Mouse (Mus musculus): Measurements from ENCODE around the gene Tmbim6. TPM values are rescaled to one million over a fixed set of nuclear protein-coding genes. Genes with fewer than 3 reads are reported as not detected.

Tmbim6 gene
- total RNA-seq (2023): 359 TPM

GRCm38 (mm10) chr15:99392486-99393385 lies at the start of gene Tmbim6:
Tmbim6 (plus strand) TSS chr15:99392882.

GRCm38 (mm10) chr15:99370259-99370691 lies 22.4 kb upstream of the Tmbim6 start, which contains the start of gene Fmnl3:
Fmnl3 (minus strand) TSS chr15:99370482.

GRCm38 (mm10) chr15:99457606-99458401 lies 65.1 kb downstream of the Tmbim6 start, which contains the start of gene Nckap5l:
Nckap5l (minus strand) TSS chr15:99457748.

Other genes with a start within 250 kb of the Tmbim6 start
- gene Kcnh3, start 168.0 kb upstream of the Tmbim6 start, total RNA-seq (2023): 4.8 TPM
- 111 TPM for gene Mcrs1, start 140.9 kb upstream of the Tmbim6 start, total RNA-seq (2023)
- 15.1 TPM for gene Prpf40b, start 97.8 kb upstream of the Tmbim6 start, total RNA-seq (2023)
- gene Fam186b, start 97.0 kb upstream of the Tmbim6 start, total RNA-seq (2023): not detected
- 39.3 TPM for gene Fmnl3, start 22.4 kb upstream of the Tmbim6 start, total RNA-seq (2023)
- gene Nckap5l, start 64.9 kb downstream of the Tmbim6 start, total RNA-seq (2023): 46.4 TPM
- 6.3 TPM for gene Bcdin3d, start 81.8 kb downstream of the Tmbim6 start, total RNA-seq (2023)
- not detected for gene Faim2, start 135.3 kb downstream of the Tmbim6 start, total RNA-seq (2023)
- gene Aqp2, start 186.2 kb downstream of the Tmbim6 start, total RNA-seq (2023): not detected
- gene Aqp5, start 197.9 kb downstream of the Tmbim6 start, total RNA-seq (2023): not detected
- gene Aqp6, start 208.5 kb downstream of the Tmbim6 start, total RNA-seq (2023): not detected